Mouse (Mus musculus) adipocyte (in vitro differentiated cells): ENCODE measurements around the gene Gm13090.

Source experiments
- DNase-seq: peaks from one replicate; pipeline ENCODE4 v3.0.0-alpha.2; 2016; ENCODE audit warnings: low spot score

Gm13090 gene

GRCm38 (mm10) chr4:151097104-151097438 lies 7.7 kb downstream of the Gm13090 start:
- DNase-seq = no peak

- DNase-seq = no peak
These were observed 14.3 kb downstream of the Gm13090 start for GRCm38 (mm10) chr4:151103646-151104045.

- no peak for DNase-seq
These were observed 14.8 kb downstream of the Gm13090 start for GRCm38 (mm10) chr4:151104147-151104546.

GRCm38 (mm10) chr4:151105886-151106285 lies 16.5 kb downstream of the Gm13090 start:
- DNase-seq = no peak

- DNase-seq = no peak
These were observed 17.1 kb downstream of the Gm13090 start for GRCm38 (mm10) chr4:151106468-151106867.

- DNase-seq = no peak
These were observed 18.0 kb downstream of the Gm13090 start for GRCm38 (mm10) chr4:151107131-151108001.

GRCm38 (mm10) chr4:151108028-151108771 lies 18.8 kb downstream of the Gm13090 start:
- DNase-seq = no peak

- DNase-seq = no peak
These were observed 19.5 kb downstream of the Gm13090 start for GRCm38 (mm10) chr4:151108834-151109241.

- DNase-seq = no peak
These were observed 21.9 kb downstream of the Gm13090 start for GRCm38 (mm10) chr4:151111226-151111625.

- no peak for DNase-seq
These were observed 25.2 kb downstream of the Gm13090 start for GRCm38 (mm10) chr4:151114574-151114973.

- DNase-seq = no peak
These were observed 29.5 kb downstream of the Gm13090 start for GRCm38 (mm10) chr4:151118883-151119282.

- no peak for DNase-seq
These were observed 38.5 kb downstream of the Gm13090 start for GRCm38 (mm10) chr4:151127636-151128548.

GRCm38 (mm10) chr4:151128641-151129541 lies 39.5 kb downstream of the Gm13090 start:
- DNase-seq = no peak

- no peak for DNase-seq
These were observed 40.6 kb downstream of the Gm13090 start for GRCm38 (mm10) chr4:151129725-151130557.

- no peak for DNase-seq
These were observed 41.6 kb downstream of the Gm13090 start for GRCm38 (mm10) chr4:151130756-151131490.

GRCm38 (mm10) chr4:151132493-151132892 lies 43.1 kb downstream of the Gm13090 start:
- DNase-seq = no peak

GRCm38 (mm10) chr4:151133760-151134159 lies 44.4 kb downstream of the Gm13090 start:
- DNase-seq = no peak

GRCm38 (mm10) chr4:151135491-151135890 lies 46.1 kb downstream of the Gm13090 start:
- no peak for DNase-seq

GRCm38 (mm10) chr4:151137701-151138100 lies 48.3 kb downstream of the Gm13090 start:
- DNase-seq = no peak
